Mouse (Mus musculus) midbrain, postnatal 0 days (tissue): ENCODE results near the gene Elmo2. TPM values are rescaled to one million over a fixed set of nuclear protein-coding genes. Genes with fewer than 3 reads are reported as not detected.

Experiments
- ATAC-seq: fragments of 200-750 bp; cut with Nextera tagmentation; 2 replicates; pipeline ENCODE4 v1.8.0; 2017; ENCODE audit warnings: moderate number of reproducible peaks, mild to moderate bottlenecking, moderate TSS enrichment, moderate library complexity; ENCODE audit not compliant: low FRiP score
- DNase-seq: peaks from one replicate; pipeline ENCODE4 v3.0.0-alpha.2; 2015; ENCODE audit warnings: low spot score
- H3K27ac ChIP-seq: fragments of 300-500 bp; sonication (generic); 2 replicates; pipeline ENCODE4 v1.5.1; 2014; ENCODE audit warnings: low read depth, mild to moderate bottlenecking, low read length, mixed read lengths
- H3K27me3 ChIP-seq: fragments of 300-500 bp; sonication (generic); 2 replicates; pipeline ENCODE4 v1.6.1; 2014; ENCODE audit warnings: low read length, control low read depth, mixed read lengths; ENCODE audit not compliant: insufficient read depth
- H3K36me3 ChIP-seq: fragments of 300-500 bp; sonication (generic); 2 replicates; pipeline ENCODE4 v1.6.1; 2014; ENCODE audit warnings: low read length, control low read depth, mixed read lengths; ENCODE audit not compliant: insufficient read depth
- H3K4me1 ChIP-seq: fragments of 300-500 bp; sonication (generic); 2 replicates; pipeline ENCODE4 v1.6.1; 2014; ENCODE audit warnings: mild to moderate bottlenecking, control low read depth, antibody characterized with exemption, low read length, mixed read lengths; ENCODE audit not compliant: insufficient read depth
- H3K4me2 ChIP-seq: fragments of 300-500 bp; sonication (generic); 2 replicates; pipeline ENCODE4 v1.6.1; 2014; ENCODE audit warnings: low read depth, mild to moderate bottlenecking, low read length, mixed read lengths; ENCODE audit not compliant: poor library complexity, severe bottlenecking
- H3K4me3 ChIP-seq: fragments of 300-500 bp; sonication (generic); 2 replicates; pipeline ENCODE4 v1.5.1; 2014; ENCODE audit warnings: low read depth, mild to moderate bottlenecking, low read length, moderate library complexity
- H3K9ac ChIP-seq: fragments of 300-500 bp; sonication (generic); replicated peaks from 2 replicates; pipeline ENCODE4 v1.6.1; 2014; ENCODE audit warnings: mild to moderate bottlenecking, low read length, moderate library complexity, mixed read lengths; ENCODE audit not compliant: poor library complexity, severe bottlenecking
- H3K9me3 ChIP-seq: fragments of 300-500 bp; sonication (generic); 2 replicates; pipeline ENCODE4 v1.6.1; 2016; ENCODE audit warnings: low read length, control low read depth
- CTCF ChIP-seq: IDR thresholded peaks from 2 replicates; pipeline ENCODE4 v1.5.1; 2016; ENCODE audit warnings: antibody characterized with exemption, mild to moderate bottlenecking
- WGBS: fragments of 180-500 bp; shearing (Covaris S2); extraction: QIAGEN DNeasy Blood & Tissue Kit; methylation state at CpG from one replicate; pipeline ENCODE4 v1.1.7; 2014; 5-methylcytosine and 5-hydroxymethylcytosine counted together
- polyA plus RNA-seq: library from polyadenylated mRNA; unstranded; fragments of >200 nt; fragmentation: Nextera tagmentation; extraction: Ambion mirVana; gene quantifications from 2 replicates; pipeline ENCODE4 v1.2.1, GENCODE M21; 2015
- total RNA-seq: library from RNA; depleted of rRNA; stranded (reverse); fragments of >200 nt; gene quantifications from 2 replicates; pipeline ENCODE4 v1.2.3, GENCODE M21; 2014

Elmo2 gene
- total and polyA plus RNA-seq, 2 experiments from 2014 or later: 77.2 to 99.4 TPM

- 2% methylated on average over 12 of the region's 13 CpGs for WGBS
These were observed 41.7 kb upstream of the Elmo2 start for GRCm38 (mm10) chr2:165367868-165368439.

GRCm38 (mm10) chr2:165367047-165367520 lies 40.8 kb upstream of the Elmo2 start:
- H3K4me3 ChIP-seq: no peak overlapping the region
- TF ChIP-seq CTCF: no peak
- H3K4me1 ChIP-seq: 0 out of 2 replicates have a peak, but pooled peaks cover 5% of the 10 kb centered on the region
- no peak overlapping the region for H3K27ac ChIP-seq
- no peaks in the 10 kb centered on the region for H3K27me3 ChIP-seq
- H3K9me3 ChIP-seq: no peaks in the 10 kb centered on the region
- WGBS: 9% methylated on average over 5 of the region's 8 CpGs
- no peaks in the 10 kb centered on the region for H3K36me3 ChIP-seq
- ATAC-seq: no peak
- no peak for DNase-seq
- H3K9ac ChIP-seq: no peak overlapping the region
- peak overlapping the region; percentile 72; the same call in 1 of the 2 replicates for H3K4me2 ChIP-seq

More at GRCm38 (mm10) chr2:165367868-165368439, 41.7 kb upstream of the Elmo2 start:
- no peaks in the 10 kb centered on the region for H3K9me3 ChIP-seq
- H3K4me3 ChIP-seq: peak overlapping the region; percentile 48
- TF ChIP-seq CTCF: no peak
- 0 out of 2 replicates have a peak, but pooled peaks cover 5% of the 10 kb centered on the region for H3K4me1 ChIP-seq
- peak overlapping the region; percentile 61 for H3K9ac ChIP-seq
- H3K36me3 ChIP-seq: no peaks in the 10 kb centered on the region
- no peak for DNase-seq
- no peaks in the 10 kb centered on the region for H3K27me3 ChIP-seq
- peak overlapping the region; percentile 72 for H3K4me2 ChIP-seq
- peak overlapping the region; percentile 68 for H3K27ac ChIP-seq
- ATAC-seq: no peak

- H3K4me3 ChIP-seq: no peak overlapping the region
These were observed 38.2 kb upstream of the Elmo2 start for GRCm38 (mm10) chr2:165364334-165365091.

GRCm38 (mm10) chr2:165363282-165363681 lies 37.0 kb upstream of the Elmo2 start:
- Histone ChIP-seq H3K4me1 (0 out of 2 replicates have a peak, but pooled peaks cover 5% of the 10 kb centered on the region), H3K9me3 (no peaks in the 10 kb centered on the region), H3K36me3 (no peaks in the 10 kb centered on the region), H3K9ac (no peak overlapping the region), H3K4me3 (no peak overlapping the region), H3K27me3 (no peaks in the 10 kb centered on the region), H3K4me2 (no peak overlapping the region), H3K27ac (no peak overlapping the region)
- WGBS: 89% methylated on average over 6 of the region's 6 CpGs
- TF ChIP-seq CTCF: peak; percentile 33; the same call in 1 of the 2 replicates
- ATAC-seq: no peak
- DNase-seq: no peak

More at GRCm38 (mm10) chr2:165364334-165365091, 38.2 kb upstream of the Elmo2 start:
- Histone ChIP-seq H3K4me2 (peak overlapping the region; percentile 25), H3K27ac (no peak overlapping the region), H3K9ac (no peak overlapping the region), H3K36me3 (no peaks in the 10 kb centered on the region), H3K4me1 (0 out of 2 replicates have a peak, but pooled peaks cover 5% of the 10 kb centered on the region), H3K9me3 (no peaks in the 10 kb centered on the region), H3K27me3 (no peaks in the 10 kb centered on the region)
- WGBS: 13% methylated on average over 21 of the region's 21 CpGs
- TF ChIP-seq CTCF: peak; percentile 96
- ATAC-seq (no peak), DNase-seq (peak; percentile 80)

GRCm38 (mm10) chr2:165360861-165361260 lies 34.6 kb upstream of the Elmo2 start:
- peak; percentile 97 for TF ChIP-seq CTCF
- WGBS: 0% methylated on average over 1 of the region's 1 CpGs
- peak; percentile 90 for DNase-seq
- H3K4me2 ChIP-seq: no peak overlapping the region
- 0 out of 2 replicates have a peak, but pooled peaks cover 3% of the 10 kb centered on the region for H3K4me1 ChIP-seq
- no peaks in the 10 kb centered on the region for H3K27me3 ChIP-seq
- H3K9ac ChIP-seq: no peak overlapping the region
- ATAC-seq: peak; percentile 62; the same call in 1 of the 2 replicates
- H3K36me3 ChIP-seq: no peaks in the 10 kb centered on the region
- no peak overlapping the region for H3K27ac ChIP-seq
- H3K9me3 ChIP-seq: no peaks in the 10 kb centered on the region
- H3K4me3 ChIP-seq: no peak overlapping the region
